Mouse (Mus musculus) ZHBTc4 (cell line): Measurements from ENCODE around the gene Gm5795.
"Not testable (repeated sequence)": the region's sequence is repeated elsewhere in the genome, so short reads cannot be mapped to it uniquely, and the experiment has no call there.

ENCODE experiments used
- DNase-seq: peaks from one replicate; pipeline ENCODE4 v3.0.0-alpha.2; 2011; ENCODE audit warnings: low read depth, low spot score

Gene Gm5795

DNA sequence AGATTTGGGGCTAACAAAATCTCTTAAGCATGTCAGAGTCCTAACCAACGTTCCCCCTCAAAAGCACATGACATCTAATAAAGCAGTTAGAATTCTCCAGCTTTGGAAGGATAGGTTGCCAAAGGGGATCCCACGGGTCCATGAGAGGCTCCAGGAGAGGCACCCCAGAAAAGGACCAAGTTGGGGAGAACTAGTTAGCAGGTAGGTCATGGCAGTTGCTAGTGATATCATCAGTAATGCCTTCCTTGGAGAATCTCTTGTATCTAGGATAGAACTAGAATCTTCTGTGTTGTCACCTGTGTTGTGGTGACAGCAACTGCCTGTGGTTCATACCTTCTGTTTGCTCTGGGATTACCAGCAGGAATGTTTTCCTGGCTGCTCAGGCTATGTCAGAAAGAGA, at the start of gene Gm5795:
Gene Gm5795 (plus strand): TSS at position 301 of the 400 bp plus-strand sequence.
- DNase-seq: not testable (repeated sequence)

DNA sequence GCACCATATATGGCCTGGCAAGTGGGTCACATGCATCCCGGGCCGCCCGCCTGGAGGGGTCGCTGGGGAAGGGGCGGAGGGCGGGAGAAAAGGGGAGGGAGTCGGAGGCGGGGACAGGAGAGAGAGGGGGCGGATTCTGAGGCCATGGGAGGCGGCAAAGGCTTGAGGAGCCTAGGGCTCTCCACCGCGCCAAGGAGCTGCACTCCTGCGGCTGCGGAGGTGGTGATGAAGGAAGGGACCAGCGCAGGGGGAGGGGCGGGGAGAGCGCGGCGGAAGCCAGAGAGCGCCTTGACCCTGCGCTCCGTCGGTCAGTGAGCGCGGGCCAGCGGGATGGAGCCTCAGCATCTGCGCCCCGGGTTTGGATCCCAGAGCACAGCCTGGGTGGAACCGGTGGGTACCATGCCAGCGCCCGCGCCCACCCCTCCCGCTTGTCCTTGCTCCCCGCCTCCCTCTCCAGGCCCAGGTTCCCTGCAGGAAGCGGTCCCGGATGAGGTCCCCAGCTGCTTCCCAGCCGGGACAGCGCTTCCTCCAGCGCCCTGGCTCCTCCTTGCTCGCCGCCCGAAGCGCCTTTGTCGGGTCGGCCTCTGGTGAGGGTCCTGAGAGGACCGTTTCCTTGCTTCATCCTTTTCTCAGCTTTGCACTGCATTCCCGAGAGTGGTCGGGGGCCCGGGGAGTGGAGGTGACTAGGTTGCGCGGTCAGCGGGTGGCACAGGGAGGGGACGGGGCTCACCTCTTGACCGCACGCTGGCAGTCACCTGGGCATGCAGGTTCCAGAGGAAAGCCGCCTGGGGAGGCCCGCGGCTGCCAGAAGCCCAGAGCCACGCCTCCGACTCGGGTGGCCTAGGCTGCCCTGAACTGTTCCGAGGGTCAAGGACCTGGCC, 20.5 kb downstream of the Gm5795 start, which contains the start of gene D830030K20Rik:
Gene D830030K20Rik (plus strand): TSS at position 217 of the 881 bp plus-strand sequence.
- DNase-seq: peak; percentile 0

DNA sequence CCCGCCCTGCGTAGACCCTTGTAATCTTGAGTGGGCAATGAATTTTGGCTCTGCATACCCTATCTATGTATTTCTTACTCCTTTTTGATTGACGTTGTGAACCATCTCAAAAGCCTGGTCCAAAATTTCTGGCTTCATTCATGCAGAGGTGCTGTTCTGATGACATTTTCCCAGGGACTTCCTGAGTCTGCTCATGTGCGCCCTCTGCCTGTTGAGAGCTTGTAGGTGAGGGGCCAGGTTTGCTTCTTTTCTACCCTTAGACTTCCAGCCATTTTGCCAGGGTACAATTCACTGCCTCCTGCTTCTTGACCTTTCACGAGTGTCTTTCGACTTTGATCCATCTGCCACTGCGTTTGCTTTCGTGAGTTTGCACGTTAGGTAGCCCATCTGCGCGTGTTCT, 21.3 kb downstream of the Gm5795 start:
- not testable (repeated sequence) for DNase-seq
